Mouse (Mus musculus): ENCODE measurements around the gene Batf3.

DNA sequence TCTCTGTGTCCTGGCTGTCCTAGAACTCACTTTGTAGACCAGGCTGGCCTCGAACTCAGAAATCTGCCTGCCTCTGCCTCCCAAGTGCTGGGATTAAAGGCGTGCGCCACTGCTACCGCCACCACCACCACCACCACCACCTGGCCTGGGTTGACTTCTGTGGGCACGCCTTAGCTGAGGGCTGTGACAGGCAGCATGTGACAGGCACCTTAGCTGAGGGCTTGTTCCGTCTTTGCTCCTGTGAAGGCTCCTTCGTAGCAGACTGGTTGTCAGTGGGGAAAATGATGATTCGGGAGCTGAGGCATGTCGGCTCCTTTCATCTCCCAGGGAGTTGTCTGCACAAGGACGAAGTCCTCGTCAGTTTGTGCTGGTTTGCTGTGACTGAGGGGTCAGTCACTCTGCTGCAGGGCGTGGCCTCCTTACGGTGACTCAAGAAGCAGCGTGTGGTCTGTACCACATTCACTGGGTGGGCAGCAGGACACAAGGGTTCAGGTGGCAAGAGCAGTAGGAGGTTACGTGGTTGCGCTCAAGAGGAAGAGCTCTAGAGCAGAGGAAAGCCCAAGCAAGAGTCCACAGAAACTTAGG, 25.2 kb upstream of the Batf3 start:
- TF ChIP-seq CTCF (IDR thresholded peaks at IDR 0.05; ENCODE audit: low read depth) = no peak
- no peak for TF ChIP-seq EP300 (IDR thresholded peaks at IDR 0.05; ENCODE audit: low read depth)
